Mouse (Mus musculus) adrenal gland, adult 2 months (tissue): ENCODE results near the gene Ap1ar. TPM values are rescaled to one million over a fixed set of nuclear protein-coding genes. Genes with fewer than 3 reads are reported as not detected.

Experiments used
- DNase-seq: peaks from one replicate; pipeline ENCODE4 v3.0.0; 2021
- polyA plus RNA-seq: library from polyadenylated mRNA; depleted of rRNA; stranded (reverse); fragments of >200 nt; gene quantifications from 2 replicates; pipeline ENCODE4 v1.2.3, GENCODE M21; 2012
- total RNA-seq, 2 experiments: library from RNA; stranded (reverse); gene quantifications; 2 replicates each; pipeline ENCODE4 v1.2.3; 2021

Ap1ar gene
- total and polyA plus RNA-seq, 3 experiments: 20.9 to 34.2 (median 28.3) TPM

DNA sequence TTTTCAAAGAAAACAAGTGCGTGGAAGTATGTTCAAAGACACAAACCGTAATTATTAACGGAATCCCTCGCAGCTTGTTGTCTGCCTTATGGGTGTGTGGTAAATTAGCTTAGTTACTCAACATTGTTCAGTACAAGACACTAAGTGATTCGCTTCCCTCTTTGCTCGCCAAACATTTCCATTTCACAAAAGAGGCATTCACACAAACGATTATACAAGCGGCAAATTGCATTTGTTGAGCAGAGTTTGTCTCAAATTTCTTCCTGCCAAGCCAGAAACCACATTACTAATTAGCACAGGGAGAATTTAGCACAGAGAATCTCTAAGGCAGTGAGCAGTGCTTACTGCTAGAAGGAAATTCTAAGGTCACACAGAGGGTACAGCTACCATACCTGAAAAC is 4.6 kb upstream of the Ap1ar start:
- no peak for DNase-seq

DNA sequence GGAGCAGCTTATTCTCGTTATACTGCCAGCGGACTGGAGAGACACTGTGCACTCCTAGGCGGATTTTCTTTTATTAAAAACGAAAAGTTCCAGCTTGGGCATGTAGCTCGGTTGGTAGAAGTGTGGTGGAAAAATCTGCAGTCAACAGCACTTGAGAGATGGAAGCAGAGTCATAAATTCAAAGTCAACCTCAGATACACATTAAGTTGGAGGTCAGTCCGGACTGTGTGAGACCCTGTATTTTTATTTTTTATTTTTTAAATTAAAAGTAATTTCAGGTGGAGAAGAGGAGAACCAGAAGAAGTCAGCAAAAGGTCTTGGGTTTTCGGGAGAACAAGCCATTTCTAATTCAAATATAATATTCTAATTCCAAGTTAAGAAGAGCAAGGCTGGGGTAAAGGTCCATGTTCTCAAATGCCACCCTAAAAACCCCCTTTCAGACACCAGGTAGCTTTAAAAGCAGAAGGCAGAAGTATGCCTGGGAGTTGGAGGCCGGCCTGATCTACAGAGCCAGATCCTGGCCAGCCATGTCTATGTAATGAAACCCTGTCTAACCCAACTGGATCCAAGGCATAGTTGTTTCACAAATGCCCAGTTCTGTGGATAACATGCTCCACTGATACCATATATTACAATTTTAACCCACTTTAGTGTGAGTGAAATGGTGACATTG is 785 bp upstream of the Ap1ar start:
- no peak for DNase-seq

DNA sequence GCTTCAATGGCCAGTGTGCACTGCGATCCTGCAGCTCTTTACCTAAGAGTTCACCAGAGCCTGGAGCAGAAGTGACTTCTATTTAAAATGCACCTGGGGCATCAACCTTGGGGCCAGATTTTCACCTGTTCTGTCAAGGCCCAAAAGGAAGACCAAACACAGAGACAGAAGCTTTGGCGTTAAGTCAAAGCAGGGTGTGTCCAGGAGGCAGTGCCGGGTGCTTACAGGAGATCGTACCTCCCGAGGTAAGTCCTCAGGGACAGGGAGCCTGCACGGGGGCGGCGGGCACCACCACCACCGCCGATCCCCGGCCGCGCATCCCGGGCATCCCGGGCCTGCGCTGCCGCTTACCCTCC is 547 bp downstream of the Ap1ar start:
- no peak for DNase-seq

DNA sequence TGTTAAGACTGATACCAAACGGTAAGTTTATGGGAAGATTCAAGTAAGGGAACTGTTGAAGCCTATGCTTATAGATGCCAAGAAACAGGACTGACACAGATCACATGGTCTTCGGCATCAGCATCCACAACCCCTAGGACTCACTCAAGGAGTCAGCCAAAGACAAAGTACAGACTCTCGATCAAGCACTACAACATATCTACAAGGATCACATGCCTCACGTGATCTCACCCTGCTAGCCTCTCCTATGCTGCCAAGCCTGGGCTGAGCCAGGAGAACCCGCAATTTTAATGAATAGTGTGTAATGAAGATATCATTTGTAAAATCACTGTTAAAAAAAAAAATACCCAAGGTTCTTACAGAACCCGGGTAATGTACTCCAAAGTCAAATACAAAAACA is 1.7 kb downstream of the Ap1ar start:
- no peak for DNase-seq

DNA sequence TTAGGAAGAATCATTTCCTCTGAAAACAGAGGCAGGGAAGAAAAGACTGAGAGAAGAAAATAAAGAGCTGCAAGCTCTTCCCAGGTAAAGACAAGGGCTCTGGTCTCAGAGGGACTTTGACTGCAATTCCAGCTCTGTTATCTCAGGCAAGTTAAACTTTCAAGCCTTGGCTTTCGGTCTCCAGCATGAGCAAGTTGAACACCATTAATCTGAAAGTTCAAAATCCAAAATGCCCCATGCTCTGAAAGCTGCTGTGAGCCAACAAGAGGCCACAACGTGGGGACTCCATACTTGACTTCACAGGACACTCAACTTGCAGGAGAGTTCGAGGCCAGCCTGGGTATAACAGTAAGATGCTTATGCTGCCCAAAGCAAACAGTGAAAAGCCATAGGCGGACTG is 3.3 kb downstream of the Ap1ar start:
- DNase-seq: no peak

DNA sequence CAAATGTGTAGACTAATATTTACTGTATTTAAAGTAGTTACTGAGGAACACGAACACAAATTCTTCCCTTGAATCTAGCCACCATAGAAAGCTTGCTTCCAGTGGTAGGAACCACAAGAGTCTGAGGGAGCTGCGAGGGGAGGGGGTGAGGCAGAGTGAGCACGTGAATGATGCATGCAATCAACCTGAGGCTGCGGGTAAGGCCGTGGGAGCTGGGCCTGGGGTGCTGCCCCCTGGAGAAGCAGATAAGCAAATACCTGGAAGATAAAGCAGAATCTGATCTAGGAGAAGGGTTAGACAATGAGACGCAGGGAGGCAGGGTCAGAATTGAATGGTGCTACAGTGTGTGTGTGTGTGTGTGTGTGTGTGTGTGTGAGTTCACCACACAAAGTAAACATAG is 6.2 kb downstream of the Ap1ar start:
- no peak for DNase-seq

DNA sequence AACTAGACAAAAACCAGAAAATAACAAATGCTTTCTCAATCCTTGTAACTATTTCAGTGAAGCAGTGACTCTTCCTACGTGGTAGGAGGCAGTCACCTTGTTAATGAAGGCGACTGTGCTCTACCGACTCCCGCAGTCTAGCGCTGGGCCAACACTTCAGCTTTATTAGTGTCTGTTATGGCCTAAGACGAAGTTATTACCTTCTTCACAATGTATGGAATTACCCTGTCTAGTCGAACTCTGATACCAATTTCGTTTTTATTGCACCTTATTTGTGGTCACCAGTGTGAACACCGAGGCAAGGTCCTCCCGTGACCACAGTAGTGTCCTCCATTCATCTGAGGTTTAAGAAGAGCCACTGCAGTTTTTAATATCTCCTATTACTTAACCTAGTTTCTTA is 7.1 kb downstream of the Ap1ar start:
- no peak for DNase-seq

DNA sequence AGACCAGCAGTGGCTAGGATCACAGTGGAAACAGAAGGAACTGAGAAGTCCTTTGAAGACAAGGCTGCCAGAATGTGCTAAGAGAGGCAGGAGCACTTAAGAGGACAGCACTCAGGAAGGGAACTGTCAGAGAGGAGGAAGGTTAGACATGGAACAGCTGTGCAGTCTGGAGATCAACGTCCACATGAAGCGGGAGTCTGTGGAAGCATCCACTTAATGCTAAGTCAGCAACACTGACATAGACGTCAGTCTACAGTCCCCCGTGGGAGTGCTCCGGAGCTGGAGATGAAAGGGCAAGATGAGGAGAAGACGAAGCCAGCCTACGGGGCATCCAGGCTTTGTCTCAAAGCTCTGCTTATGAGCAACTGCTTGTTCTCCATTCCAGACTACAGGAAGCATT is 10.2 kb downstream of the Ap1ar start:
- DNase-seq: no peak

DNA sequence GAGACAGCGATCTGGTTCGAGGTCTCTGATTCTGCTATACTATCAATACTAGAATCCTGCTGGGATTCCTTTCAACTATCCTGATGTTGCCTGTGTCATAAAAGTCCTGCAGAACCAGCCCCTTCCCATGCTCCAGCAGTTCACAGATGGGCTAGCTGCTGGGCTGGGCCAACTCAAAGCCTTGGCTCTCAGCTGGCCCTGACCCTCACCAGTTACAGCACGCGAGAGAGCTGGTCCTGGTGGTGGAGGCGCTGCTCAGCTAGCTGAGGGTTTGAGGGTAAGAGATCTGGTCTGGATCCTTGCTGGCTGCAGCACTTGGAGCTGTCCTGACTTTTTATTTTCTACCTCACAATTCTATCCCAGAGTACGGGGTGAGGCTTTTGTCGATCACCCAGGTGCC is 10.8 kb downstream of the Ap1ar start:
- no peak for DNase-seq

DNA sequence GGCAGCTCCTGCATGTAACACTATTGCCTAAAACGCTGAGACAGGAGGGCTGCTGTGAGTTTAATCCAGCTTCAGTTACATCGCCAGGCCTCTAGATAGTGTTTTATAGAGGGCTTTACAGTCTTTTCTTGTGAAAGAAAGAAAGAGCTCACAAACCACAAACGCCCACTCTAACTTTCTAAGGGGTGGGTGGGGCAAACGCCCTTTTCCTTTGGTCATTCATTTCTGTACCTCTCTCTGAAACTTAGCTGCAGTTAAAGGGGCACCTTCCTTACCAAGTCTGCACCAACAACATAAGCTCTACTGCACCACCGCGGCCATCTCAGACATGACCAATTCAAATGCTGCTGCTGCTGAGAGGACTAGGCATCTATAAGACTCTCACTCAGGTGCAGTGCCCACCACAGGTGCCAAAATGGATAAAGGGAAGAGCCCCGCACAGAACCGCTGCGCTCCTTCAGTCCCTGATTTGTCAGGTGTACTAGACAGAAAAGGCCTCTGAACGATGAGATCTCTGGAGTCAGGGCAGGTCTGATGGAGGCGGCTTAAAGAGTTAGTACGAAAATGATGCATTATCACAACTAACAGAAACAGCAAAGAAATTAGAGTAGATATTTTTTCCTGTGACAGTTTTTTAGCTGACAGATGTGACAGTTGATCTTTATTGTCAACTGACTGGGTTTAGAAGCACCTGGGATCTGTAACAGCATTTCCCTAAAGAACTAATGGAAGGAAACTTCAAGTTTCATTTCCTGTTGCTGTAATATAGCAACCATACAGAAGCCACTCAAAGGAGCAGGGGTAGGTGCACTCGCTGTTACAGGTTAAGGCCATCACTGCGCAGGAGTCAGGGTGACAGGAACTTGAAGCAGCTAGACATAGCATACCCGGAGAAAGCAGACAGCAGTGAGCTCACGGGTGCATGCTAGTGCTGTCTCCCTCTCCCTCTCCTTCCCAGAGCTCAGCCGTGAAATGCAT is 13.1 kb downstream of the Ap1ar start:
- DNase-seq: no peak

DNA sequence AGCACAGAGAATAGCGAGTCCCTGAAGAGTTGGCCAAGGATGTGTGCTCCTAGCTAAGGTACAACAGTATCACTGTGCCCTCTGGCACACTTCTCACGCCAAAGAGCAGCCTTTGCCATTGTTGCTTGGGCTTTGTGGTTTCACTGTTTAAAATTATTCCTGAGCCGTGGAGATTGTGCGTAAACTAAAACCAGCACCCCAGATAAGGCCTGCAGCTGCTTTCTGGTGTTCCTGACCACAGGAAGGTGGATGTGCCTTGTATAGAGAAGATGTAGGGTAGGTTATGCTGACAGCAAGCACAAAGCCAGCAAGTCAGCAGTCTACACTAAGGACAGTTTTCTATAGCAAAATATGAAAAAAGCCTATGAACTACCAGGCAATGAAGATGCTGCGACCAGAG is 16.1 kb downstream of the Ap1ar start:
- DNase-seq: no peak

DNA sequence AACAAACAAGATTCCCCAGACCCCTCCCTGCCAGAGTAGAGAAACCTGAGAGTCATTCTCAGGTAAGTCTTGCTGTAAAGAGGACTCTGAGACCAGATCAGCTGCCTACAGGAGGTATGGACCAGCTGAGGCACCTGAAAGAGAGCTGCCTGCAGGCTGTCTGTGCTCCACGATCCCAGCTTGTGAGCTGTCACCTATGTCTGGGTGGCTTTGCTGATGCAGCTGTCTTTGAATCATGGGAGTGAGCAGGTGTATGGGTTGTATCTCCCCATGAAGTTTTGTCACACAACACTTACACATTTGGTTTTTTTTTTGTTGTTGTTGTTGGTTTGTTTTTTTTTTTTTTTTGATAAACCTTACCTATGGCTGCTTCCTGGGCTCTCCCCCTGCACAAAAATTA is 16.9 kb downstream of the Ap1ar start:
- DNase-seq: no peak

DNA sequence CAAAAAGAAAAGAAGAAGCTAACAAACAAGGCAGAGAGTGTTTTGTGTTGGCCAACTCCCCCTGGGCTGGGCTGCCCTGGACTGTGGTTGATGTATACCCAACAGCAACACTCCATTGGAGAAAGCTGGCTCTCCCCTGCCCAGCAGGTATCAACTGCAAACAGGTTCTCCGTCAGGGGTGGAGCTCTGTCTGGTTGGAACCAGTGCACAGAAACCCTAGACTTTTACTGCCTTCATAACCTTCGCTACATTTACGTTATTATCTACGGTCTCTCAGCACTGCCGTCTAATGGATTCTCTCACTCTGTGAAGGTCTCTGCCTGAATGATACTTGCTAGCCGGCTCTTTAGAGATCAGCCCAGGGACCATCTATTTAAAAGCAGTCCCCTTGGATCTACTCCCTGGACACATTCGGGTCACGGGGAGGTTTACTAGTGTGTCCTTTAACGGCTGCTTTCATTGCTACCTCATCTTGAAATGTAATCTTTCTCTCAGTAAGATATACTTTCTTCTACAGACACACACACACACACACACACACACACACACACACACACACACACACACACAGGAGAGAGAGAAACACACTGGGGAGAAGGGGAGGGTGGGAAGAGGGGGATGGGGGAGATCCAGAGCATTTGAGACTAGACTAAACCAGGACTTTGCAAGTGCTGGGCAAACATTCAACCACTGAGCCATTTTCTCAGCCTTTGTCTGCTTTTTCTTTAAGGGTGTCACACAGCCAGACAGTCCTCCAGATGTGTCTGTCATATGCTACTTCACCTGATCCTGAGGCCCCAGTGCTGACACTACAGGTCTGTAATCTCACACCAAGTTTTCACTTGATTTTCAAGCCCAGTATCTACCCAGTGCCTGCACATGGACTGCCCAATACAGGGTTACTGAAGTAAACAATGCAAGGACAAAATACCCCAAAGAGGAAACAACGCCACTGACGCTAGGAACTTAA is 18.3 kb downstream of the Ap1ar start:
- no peak for DNase-seq

DNA sequence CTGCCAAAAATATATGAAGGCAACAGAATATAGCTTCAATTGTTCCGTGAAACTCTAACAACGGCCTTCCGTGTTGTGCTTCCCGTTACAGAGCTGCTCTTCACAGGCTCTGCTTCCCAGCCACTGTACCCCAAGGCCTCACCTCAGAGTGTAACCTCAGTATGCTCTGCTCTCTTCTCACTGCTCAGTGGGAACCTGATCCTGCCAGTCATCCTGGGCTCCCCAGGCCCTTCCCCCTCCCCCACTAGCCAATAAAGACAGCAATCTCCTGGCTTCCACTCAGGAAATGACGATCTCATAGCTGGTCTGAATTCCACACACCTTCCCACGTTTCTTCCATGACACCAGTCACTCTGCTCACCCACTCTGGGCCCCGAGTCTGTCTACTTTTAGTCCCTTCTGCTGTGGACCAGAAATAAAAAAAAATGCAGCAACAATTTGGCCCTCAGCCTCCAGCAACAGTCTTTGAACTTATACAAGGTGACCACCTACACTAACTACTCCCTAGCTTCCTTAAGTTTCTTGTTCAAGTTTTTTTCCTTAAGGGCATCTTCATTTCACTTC is 20.1 kb downstream of the Ap1ar start:
- no peak for DNase-seq

DNA sequence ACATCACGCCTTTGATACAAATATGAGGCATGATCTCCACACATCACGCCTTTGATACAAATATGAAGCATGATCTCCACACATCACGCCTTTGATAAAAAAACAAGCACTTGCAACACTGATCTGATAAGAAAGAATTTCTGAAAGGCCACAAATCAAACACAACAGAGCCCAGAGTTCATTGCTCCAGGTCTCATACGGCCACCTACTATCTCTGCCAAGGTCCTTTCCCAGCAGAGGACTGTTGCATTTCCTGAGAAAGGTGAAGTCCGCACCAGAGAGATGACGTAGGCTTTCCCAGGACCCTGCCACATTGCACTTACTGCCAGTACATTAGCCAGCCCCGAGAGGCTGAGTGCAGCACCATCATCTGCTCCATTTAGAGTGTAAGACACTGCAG is 28.2 kb downstream of the Ap1ar start:
- DNase-seq: no peak

DNA sequence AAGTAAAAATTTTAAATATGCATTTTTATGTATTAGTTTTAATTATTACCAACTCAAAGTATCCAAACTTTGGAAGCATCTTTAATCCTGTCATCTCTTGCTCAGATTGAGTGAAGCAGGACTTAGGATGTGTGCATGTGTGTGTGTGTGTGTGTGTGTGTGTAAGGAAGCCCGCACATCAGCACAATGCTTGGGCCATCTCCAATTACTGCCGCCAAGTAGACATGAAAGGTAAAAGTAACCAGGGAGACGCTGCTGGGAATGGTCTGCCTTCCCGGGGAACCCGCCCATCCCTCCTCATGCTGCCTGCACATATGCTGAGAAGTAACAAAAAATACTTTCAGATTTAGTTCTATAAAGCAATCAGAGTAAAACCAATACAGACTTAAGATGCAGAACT is 29.5 kb downstream of the Ap1ar start:
- no peak for DNase-seq

DNA sequence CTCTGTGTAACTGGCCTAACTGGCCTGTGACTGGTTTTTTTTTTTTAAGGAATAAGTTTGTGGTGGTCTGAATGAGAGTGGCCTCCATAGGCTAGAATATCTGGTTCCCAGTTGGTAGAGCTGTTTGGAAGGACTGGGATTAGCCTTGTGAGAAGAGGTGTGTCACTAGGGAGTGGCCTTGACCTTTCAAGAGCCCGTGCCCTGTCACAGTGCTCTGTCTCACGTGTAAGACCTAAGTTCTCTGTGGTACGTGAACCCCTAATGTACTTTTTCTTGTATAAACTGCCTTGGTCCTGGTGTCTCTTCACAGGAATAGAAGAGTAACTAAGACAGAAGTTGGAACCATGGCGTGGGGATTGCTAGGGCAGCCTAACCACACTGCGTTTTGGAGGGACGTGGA is 31.3 kb downstream of the Ap1ar start:
- peak; percentile 32 for DNase-seq

DNA sequence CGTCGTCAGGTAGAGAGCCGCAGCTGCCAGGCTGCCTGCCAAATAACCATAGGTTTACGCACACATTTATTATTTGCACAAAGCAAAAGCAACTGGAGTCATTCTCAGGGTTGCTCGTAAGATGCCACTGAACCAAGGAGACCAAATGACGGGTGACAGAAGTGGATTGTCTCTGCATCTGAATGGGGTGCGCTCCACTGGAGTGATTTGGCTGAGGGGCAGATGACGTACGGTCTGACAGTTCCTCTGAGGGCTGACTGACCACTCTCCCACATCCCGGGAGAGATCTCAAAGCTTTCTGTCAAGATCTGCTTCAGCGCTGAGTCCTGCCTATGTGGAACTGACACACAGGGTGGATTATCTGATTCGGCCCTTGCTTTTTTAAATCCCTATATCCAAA is 32.3 kb downstream of the Ap1ar start:
- DNase-seq: no peak

DNA sequence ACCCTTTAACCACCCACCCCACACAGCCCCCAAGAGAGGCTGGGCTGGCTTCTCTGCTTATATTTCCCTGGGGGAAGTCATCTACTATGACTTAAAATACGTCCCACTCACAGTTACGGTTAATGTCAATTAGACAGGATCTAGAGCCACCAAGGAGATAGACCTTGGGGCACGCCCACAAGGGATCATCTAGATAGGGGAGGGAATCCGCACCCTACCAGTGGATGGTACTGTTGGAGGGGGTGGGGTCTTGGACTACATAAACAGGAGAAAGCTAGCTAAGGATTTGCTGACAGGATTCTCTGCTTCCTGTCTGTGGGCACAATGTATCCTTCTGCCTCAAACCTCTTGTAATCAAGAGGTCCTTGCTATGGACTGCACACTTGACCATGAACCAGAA is 32.9 kb downstream of the Ap1ar start:
- no peak for DNase-seq

DNA sequence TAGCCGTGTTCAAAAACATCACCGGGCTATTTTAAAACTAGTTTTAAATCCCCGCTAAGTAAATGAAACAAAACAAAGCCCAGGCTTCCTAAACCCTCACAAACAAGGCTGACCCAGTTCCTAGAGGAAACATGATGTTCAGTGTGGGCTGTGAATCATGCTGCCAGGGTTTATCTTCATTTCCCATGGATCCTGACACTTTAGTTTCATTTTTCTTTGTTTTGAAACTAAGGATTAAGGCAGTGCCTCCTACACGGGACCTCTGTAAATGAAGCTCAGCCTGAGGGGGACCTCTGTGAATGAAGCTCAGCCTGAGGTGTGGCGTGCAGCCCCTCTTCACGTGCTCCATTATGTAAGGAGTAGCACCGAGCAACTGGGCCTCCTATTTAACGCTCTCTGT is 34.5 kb downstream of the Ap1ar start:
- DNase-seq: peak; percentile 53

DNA sequence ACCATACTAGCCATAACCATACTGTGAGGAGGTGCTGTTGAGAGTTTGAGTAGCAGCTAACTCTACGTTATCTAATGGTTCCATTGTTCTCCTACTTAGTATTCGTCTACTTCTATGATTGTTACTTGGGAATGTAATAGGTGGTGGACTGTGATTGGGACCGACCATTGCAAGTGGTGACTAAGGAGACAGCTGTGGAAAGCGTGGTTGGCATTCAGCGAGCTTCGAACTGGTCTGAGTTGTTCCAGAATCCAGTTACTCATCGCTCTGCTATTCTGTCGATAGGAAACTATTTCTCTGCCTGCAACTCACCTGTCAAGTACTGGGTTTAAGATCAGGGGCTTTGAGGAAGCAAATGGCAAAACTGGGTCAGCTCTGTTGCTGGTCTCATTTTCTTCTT is 36.2 kb downstream of the Ap1ar start:
- DNase-seq: no peak

DNA sequence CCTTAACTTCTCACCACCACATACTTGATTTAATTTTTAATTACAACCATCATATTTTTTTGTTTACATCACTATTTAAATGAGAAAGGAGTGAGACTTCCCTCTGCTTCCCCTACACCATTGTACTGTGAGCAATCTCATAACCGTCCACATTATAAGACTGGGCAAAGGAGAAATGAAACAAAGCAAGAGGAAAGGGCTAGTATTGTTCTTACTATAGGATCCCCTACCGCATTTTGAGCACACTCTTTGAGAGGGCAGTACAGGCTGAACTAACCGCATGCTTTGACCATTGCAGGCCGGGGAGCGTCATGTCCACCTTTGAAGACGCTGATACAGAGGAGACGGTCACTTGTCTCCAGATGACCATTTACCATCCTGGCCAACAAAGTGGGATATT is 41.1 kb downstream of the Ap1ar start:
- DNase-seq: no peak
